Mouse (Mus musculus): Measurements from ENCODE around the gene Cltc. TPM values are rescaled to one million over a fixed set of nuclear protein-coding genes. Genes with fewer than 3 reads are reported as not detected.
"Not testable (repeated sequence)": the region's sequence is repeated elsewhere in the genome, so short reads cannot be mapped to it uniquely, and the experiment has no call there.

Cltc gene
- total RNA-seq, 2 experiments from 2014 or later: 373 to 393 TPM

GRCm38 (mm10) chr11:86739470-86739869 lies 17.9 kb downstream of the Cltc start:
- intact Hi-C loops (cut with DNase I): no loop called here
- no peak for DNase-seq

- intact Hi-C loops (cut with DNase I): no loop called here
- DNase-seq: no peak
Measured at GRCm38 (mm10) chr11:86738956-86739355, 18.4 kb downstream of the Cltc start.

- DNase-seq; intact Hi-C loops (cut with DNase I): not testable (repeated sequence)
Measured at GRCm38 (mm10) chr11:86738308-86738707, 19.1 kb downstream of the Cltc start.

GRCm38 (mm10) chr11:86737301-86738000 lies 19.9 kb downstream of the Cltc start:
- intact Hi-C loops (cut with DNase I): no loop called here

GRCm38 (mm10) chr11:86734993-86735392 lies 22.4 kb downstream of the Cltc start:
- DNase-seq: no peak
- intact Hi-C loops (cut with DNase I): no loop called here

More at GRCm38 (mm10) chr11:86737301-86738000, 19.9 kb downstream of the Cltc start:
- no peak for DNase-seq

GRCm38 (mm10) chr11:86734241-86734939 lies 23.0 kb downstream of the Cltc start:
- DNase-seq: no peak
- intact Hi-C loops (cut with DNase I): no loop called here

GRCm38 (mm10) chr11:86731443-86731842 lies 25.9 kb downstream of the Cltc start:
- DNase-seq: no peak
- intact Hi-C loops (cut with DNase I): no loop called here

GRCm38 (mm10) chr11:86725607-86726006 lies 31.8 kb downstream of the Cltc start:
- intact Hi-C loops (cut with DNase I): no loop called here
- DNase-seq: no peak

- intact Hi-C loops (cut with DNase I): no loop called here
- DNase-seq: no peak
Measured at GRCm38 (mm10) chr11:86724982-86725381, 32.4 kb downstream of the Cltc start.

GRCm38 (mm10) chr11:86724004-86724403 lies 33.4 kb downstream of the Cltc start:
- DNase-seq: no peak
- intact Hi-C loops (cut with DNase I): no loop called here

GRCm38 (mm10) chr11:86719390-86719789 lies 38.0 kb downstream of the Cltc start:
- DNase-seq: no peak
- intact Hi-C loops (cut with DNase I): loop anchor here (10.0 kb wide), 1 partner anchor 325 kb away; no protein-coding TSS in a partner anchor

GRCm38 (mm10) chr11:86718369-86718768 lies 39.0 kb downstream of the Cltc start:
- intact Hi-C loops (cut with DNase I): loop anchor here (10.0 kb wide), 1 partner anchor 326 kb away; no protein-coding TSS in a partner anchor
- DNase-seq: no peak

GRCm38 (mm10) chr11:86717306-86718065 lies 39.9 kb downstream of the Cltc start:
- intact Hi-C loops (cut with DNase I): loop anchor here (10.0 kb wide), 1 partner anchor 327 kb away; no protein-coding TSS in a partner anchor
- no peak for DNase-seq

- no peak for DNase-seq
- intact Hi-C loops (cut with DNase I): loop anchor here (10.0 kb wide), 1 partner anchor 330 kb away; no protein-coding TSS in a partner anchor
Measured at GRCm38 (mm10) chr11:86714606-86715005, 42.8 kb downstream of the Cltc start.

- no peak for DNase-seq
- intact Hi-C loops (cut with DNase I): loop anchor here (10.0 kb wide), 1 partner anchor 74 kb away; no protein-coding TSS in a partner anchor
Measured at GRCm38 (mm10) chr11:86701151-86701550, 56.2 kb downstream of the Cltc start.

GRCm38 (mm10) chr11:86695461-86695860 lies 61.9 kb downstream of the Cltc start:
- intact Hi-C loops (cut with DNase I): no loop called here
- DNase-seq: no peak

- intact Hi-C loops (cut with DNase I): no loop called here
- no peak for DNase-seq
Measured at GRCm38 (mm10) chr11:86692546-86692945, 64.8 kb downstream of the Cltc start.

GRCm38 (mm10) chr11:86691956-86692355 lies 65.4 kb downstream of the Cltc start:
- no peak for DNase-seq
- intact Hi-C loops (cut with DNase I): no loop called here

GRCm38 (mm10) chr11:86691482-86691881 lies 65.9 kb downstream of the Cltc start:
- DNase-seq: no peak
- intact Hi-C loops (cut with DNase I): no loop called here

GRCm38 (mm10) chr11:86690383-86690782 lies 67.0 kb downstream of the Cltc start:
- intact Hi-C loops (cut with DNase I): no loop called here
- DNase-seq: no peak

GRCm38 (mm10) chr11:86685366-86685765 lies 72.0 kb downstream of the Cltc start:
- intact Hi-C loops (cut with DNase I): no loop called here
- DNase-seq: no peak
